Mouse (Mus musculus) gonadal fat pad, adult 2 months (tissue): ENCODE measurements around the gene Stard3nl. TPM values are rescaled to one million over a fixed set of nuclear protein-coding genes. Genes with fewer than 3 reads are reported as not detected.
"Not testable (repeated sequence)": the region's sequence is repeated elsewhere in the genome, so short reads cannot be mapped to it uniquely, and the experiment has no call there.

Source experiments
- DNase-seq: peaks from one replicate; pipeline ENCODE4 v3.0.0-alpha.2; 2012; ENCODE audit warnings: low read depth
- polyA plus RNA-seq: library from polyadenylated mRNA; depleted of rRNA; stranded (reverse); fragments of >200 nt; gene quantifications from 2 replicates; pipeline ENCODE4 v1.2.3, GENCODE M21; 2012; rRNA removed

Gene Stard3nl
- polyA plus RNA-seq, 1 experiment = 25.7 TPM

DNA sequence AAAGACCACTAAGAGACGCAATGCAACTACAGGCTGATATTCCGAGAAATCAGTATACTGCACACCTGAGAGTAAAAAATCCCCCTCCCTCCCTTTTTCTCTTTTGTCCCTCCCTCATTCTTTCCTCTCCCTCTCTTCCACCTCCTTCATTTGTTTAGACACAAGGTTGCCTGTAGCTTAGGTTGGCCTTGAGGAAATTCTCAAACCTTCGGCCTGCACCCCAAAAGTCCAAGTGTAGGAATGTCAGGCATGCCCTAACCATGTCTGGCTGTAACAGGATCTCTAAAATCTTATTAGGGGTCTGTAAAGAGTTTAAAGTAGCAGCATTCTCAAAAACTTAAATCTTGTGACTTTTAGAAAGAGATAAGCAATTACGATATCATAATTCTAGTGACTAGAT is 10.4 kb downstream of the Stard3nl start:
- no peak for DNase-seq

DNA sequence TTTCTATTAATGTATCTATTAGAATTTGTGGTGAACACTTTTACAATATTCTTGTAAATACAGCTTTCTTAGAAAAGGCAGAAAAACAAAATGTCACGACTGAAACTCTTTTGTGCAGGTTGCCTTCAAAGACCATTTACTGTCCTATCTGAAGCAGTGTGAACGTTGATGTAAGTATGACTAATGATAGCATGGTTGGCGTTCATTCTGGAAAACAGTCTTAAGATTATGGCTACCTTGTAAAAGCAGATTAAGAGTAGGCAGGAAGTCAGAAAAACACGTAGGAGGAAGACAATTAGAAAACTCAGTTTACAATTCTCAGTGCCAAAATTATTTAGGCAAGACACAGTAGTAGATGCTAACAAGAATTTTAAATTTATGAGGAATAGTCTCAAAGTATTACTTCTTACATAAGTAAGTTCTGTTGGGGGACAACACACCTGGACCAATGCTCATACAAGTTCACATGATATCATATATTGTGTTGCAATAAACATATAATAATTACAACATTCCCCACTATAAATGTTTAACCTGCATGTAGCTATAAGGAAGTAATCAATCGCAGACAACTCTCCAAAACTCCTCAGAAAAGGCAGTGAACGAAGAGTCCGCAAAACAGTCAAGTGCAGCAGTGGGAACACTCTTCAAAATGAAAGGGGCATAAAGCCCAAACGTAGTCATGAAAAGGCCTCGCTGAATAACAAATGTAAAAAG is 14.3 kb downstream of the Stard3nl start:
- DNase-seq = no peak

DNA sequence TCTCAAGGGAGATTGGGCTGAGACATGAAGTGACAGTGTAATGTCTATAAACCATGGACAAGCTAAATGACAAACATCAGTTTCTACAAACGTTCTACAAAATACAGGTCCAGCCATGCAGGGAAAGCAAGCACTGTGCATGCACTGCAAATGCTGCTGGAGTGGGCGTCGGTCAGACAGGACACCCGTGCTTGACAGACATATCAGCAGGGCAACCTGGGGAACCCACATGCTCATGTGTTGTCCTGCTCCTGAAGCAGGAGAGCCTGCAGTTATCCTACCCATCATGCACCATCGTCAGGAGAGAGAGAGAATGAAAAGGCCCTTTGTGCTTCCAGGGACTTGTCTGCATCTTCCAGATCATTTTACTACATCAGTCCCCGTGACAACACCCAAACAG is 16.3 kb downstream of the Stard3nl start:
- DNase-seq = no peak

DNA sequence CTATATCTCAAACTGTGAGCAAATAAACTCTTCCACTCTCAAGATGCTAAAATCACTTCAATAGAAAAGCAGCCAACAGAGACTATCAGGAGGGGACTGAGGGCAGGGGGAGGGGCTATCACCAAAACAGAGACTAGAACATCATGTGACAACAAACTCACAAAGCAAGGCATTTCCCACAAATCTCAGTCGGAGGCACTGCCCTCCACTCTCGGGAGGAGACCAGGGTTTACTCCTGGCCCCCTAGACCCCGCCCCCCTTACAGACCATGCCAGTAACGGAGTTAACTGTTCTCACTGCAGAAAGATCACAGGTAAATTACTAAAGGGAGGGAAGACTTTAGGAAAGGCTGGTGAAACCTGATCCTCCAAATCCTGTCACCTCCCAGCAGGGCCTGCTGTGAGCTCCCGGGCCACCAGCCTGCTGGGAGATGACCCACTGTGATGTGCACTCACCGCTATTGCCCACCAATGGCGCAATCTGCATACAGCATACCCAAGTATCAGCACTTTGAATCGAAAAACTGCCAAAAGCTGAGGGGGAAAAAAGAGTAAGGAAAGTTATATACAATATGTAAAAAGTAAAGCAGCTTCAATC is 23.4 kb downstream of the Stard3nl start:
- DNase-seq = no peak

DNA sequence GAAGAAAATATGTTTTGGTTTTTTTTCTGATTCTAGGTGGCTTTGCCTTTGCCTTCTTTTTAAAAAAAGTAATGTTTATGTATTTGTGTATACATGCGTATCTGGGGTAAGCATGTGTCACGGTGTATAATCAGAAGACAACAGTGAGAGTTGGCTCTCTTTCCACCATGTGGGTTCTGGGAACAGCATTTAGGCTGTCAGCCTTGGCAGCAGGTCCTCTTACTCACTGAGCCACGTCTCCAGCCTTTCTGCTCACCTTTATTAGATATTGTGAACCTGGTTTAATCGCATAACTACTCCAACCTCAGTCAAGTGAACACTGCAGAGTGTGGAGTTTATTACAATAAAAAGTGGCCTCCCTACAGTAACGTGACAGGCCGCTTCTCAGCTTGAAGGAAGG is 26.8 kb downstream of the Stard3nl start:
- no peak for DNase-seq

DNA sequence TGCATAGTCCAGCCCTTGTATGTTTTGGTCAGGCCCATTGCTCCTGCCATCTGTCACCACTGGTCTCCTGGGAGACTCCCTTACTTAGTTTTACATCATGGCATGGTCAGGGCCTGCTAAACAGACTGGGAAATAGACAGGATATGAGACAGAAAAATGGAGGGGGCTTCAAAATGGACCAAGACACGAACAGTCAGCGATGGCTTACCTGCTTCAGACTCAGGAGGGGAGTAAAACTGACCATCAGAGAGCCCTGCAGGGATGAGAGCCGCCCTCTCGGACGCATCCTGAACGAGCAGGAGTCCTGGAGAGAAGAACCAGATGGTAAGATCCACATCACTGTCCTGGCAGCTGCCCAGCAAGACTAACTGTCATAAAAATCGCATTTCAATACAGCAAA is 28.1 kb downstream of the Stard3nl start:
- DNase-seq = no peak

DNA sequence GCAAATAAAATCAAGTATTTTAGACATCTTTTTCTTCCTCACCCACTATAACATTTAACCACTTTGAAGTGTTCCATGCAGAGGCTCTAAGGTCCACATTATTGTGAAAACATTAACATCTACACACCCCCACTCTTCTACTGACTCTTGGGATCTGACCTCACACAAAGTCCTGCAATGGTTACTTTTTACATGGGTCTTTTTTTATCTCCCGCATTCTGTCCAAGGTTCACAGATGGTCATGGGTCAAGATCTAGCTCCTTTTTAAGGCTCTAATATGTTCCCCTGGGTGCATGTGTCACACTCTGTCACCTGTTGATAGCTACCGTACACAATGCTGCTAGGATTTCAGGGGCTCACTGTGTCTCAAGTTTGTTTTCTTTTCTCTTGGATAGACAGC is 28.7 kb downstream of the Stard3nl start:
- DNase-seq = no peak

DNA sequence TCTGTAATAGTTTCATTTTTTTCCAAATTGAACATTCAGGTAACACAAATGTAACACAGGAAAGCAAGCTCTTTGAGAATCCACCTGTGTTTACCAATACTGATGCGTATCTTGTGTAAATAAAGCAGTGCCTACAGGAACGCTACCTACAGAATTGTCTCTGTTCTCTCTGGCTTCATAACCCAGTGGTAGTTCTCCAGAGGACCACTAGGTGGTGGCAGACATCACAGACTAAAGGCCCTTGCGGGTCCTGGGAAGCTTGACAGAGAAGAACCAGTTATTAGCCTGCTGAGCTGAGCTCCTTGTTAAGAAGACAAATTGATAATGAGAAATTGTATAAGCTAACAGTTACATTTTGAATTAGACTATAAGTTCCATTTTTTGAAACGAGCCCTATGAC is 30.0 kb downstream of the Stard3nl start:
- peak; percentile 12 for DNase-seq

DNA sequence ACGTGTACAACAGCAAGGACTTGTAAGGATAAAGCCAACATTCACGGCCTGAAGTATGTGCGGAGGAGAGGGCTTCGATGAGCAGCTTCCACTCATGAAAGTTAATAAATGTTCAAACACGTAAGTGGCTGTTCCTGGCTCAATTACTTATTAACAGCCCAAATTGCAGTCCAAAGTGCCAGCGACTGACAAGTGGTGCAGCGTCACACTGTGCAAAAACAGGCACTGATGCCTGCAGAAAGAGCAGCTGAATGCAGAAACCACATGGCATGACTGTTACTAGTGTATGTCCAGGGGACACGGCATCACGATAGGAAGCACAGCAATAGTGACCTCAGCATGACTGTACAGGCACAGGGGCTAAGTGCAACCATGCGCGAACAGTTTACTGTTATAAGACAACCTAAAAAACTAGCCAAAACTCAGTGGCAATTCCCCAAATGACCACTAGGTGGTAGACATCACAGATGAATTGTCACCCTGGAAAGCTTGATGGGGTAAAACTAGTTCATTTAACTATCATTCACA is 31.3 kb downstream of the Stard3nl start:
- DNase-seq = no peak

DNA sequence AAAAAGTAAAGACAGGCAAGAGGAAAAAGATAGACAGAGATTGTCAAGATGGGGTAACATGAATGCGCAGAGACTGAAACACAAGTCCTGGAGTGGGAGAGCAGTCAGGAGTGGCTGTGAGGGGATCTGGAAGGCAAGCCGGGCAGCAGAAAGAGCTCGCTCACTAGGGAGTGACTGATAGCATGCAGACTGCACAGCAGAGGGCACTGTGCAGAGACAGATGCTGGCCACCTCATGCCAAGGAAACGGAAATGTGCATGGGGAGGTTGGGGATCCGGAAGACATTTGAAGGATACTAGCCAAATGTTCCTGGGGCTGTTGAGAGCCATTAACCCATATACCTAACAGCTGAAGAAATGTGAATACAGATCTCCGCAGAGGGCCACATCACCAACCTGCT is 33.2 kb downstream of the Stard3nl start:
- DNase-seq = no peak

DNA sequence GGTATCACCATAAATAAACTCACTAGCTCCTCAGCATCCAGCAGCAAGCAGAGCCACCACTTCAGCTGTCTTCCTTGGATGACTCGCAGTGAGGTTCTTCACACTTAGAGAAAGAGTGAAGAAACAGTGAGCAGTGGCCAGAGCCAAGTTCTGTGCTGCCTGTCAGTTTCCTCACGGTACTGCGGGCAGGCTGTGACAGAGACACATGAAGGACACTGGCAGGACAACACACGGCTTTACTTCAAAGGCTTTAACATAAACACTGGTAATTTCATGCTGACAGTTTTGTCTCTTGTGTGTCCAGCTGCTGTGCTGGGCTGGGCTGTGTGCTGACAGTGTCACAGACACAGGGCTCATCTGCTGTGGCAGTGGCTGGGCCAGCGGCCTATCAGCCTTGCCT is 37.6 kb downstream of the Stard3nl start:
- no peak for DNase-seq

DNA sequence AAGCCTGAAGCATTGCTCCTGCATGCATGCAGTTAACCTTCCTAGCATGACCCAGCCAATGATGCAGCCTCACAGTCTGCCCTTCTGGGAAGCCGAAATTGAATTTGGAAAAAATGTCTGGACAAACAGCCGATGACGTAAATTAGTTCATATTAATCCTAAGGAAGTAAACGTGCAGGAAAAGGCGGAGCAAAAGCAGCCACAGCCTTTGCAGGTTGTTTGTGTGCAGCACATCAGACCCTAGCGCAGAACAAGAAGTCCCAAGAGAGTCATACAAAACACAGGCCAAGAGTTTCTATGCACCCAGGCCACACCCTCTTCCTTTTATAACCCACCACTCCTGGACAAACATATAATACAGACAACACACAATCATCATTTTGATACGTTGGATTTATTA is 38.3 kb downstream of the Stard3nl start:
- no peak for DNase-seq

DNA sequence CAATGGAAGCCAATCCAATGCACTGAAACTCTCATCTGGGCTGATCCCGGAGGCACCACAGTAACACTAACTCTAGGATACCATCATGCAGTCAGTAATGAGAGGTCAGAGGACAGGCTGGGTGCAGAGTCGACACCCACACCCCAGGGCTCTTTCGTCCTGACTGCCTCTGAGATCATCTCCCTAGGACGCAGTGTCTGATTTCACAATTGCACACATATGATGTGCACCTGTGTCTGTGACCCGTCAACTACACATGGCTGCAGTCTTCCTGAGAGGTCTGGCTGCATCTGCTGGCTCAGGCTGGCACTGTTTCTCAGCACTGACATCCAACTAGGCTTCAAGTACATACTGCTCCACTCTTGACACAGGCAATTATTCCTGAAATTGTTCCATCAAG is 38.9 kb downstream of the Stard3nl start:
- DNase-seq = no peak

DNA sequence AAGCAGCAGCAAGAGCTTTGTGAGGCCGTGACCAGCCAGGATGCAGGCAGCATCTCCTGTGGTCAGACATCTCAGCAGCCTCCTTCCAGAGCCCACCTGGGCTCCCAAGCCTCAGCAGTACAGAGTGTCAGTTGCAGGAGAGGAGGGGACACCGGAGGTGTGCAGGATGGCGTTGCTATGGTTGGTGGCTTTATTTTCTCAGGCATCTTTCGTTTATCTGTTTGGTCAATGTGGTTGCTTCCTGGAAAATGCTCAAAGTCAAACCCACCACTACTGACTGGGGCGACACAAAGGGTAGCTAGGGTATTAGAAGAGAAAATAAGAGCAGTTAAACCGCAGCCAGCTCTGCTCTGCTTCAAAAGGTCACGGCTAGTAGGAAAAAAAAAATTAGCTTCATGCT is 39.5 kb downstream of the Stard3nl start:
- DNase-seq = no peak

DNA sequence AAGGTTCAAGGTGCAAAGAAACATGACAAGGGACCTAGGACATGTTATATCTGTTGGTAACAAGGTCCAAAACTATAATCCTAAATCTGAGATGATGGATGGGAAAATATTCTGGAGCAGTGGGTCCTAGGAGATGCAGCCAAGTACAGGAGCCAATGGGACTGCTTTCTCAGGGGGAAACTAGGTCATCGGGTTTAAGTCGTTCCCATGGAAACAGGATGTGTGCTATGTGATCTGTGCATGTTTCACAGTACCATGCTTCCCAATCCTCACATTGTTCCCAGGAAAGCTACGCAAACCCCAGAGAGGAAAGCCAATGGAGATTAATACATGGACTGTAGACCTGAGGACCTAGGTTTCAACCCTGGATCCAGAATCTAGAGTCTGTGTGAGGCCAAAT is 42.8 kb downstream of the Stard3nl start:
- DNase-seq = no peak

DNA sequence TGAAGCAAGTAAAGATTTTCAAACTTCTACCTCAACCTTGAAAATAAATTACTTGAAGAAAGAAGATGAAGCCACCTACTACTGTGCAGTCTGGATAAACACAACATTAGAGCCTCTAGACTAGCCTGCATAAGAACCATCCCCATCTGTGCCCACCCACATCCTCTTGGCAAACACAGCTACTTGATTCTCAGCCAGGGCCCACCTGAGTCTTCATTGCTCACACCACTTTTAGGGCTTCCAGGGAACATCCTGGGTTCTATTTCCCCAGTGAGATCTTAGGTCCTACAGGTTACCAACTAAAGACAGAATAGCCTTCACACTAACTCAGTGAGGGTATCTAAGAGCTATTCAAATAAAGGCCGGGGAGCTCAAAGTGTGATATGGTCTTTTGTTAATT is 55.2 kb downstream of the Stard3nl start:
- not testable (repeated sequence) for DNase-seq

DNA sequence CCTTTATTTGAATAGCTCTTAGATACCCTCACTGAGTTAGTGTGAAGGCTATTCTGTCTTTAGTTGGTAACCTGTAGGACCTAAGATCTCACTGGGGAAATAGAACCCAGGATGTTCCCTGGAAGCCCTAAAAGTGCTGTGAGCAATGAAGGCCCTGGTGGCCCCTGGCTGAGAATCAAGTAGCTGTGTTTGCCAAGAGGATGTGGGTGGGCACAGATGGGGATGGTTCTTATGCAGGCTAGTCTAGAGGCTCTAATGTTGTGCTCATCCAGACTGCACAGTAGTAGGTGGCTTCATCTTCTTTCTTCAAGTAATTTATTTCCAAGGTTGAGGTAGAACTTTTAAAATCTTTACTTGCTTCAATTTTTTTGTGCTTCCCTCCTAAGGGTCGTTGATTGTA is 59.3 kb downstream of the Stard3nl start:
- DNase-seq = not testable (repeated sequence)

Other genes with a start within 250 kb of the Stard3nl start
- 7.7 and 14.5 TPM in 2 replicates for gene Epdr1, start 224.1 kb upstream of the Stard3nl start, polyA plus RNA-seq
- gene Sfrp4, start 227.3 kb upstream of the Stard3nl start, polyA plus RNA-seq = 2.0 and 4.7 TPM in 2 replicates